In the genomic region with DNA sequence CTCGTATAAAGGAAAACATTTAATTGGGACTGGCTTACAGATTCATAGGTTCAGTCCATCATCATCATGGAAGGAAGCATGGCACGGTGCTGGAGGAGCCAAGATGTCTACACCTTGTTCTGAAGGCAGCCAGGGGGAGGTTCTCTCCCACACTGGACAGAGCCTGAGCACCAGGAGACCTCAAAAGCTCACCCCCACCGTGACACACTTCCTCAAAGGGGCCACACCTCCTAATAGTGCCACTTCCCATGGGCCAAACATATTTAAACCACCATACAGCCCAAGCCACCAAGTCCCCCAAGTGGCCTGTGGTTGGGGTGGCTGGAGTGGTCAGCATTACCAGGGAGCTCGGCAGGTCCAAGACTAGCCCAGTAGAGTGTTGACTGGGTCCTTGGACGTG, we compare ENCODE assay signal across 22 mouse cellular contexts.
"Had no signal": no experiment of that assay in that cellular context is flagged by ENCODE, and none has a peak within 500 bp of the region (broad histone marks: within the 10 kb centered on the region; RNA-seq: fewer than 3 reads in every experiment).

No protein-coding gene starts in this region.

- ATAC-seq: liver, postnatal 0 days; lung, postnatal 0 days; midbrain, embryonic 16.5 days had no signal

- H3K9me3 ChIP-seq: lung, embryonic 15.5 days; midbrain, embryonic 10.5 days; midbrain, embryonic 12.5 days; neural tube, embryonic 13.5 days; neural tube, embryonic 15.5 days had no signal

- H3K27me3 ChIP-seq: lung, embryonic 15.5 days; midbrain, embryonic 12.5 days; neural tube, embryonic 13.5 days; neural tube, embryonic 15.5 days had no signal

- H3K36me3 ChIP-seq: lung, embryonic 15.5 days; midbrain, embryonic 10.5 days; midbrain, embryonic 12.5 days; neural tube, embryonic 13.5 days; neural tube, embryonic 15.5 days had no signal

- H3K4me3 ChIP-seq: lung, embryonic 15.5 days; midbrain, embryonic 10.5 days; midbrain, embryonic 12.5 days; myocyte; neural tube, embryonic 13.5 days; neural tube, embryonic 15.5 days had no signal

- H3K27ac ChIP-seq: lung, embryonic 15.5 days; macrophage; midbrain, embryonic 10.5 days; midbrain, embryonic 12.5 days; neural tube, embryonic 13.5 days; neural tube, embryonic 15.5 days had no signal

- DNase-seq: liver, postnatal 0 days; lung, adult 2 months; lung, postnatal 14 days; lung, postnatal 36 days; midbrain, embryonic 14.5 days; retina, postnatal 1 day; right cerebral cortex, adult 18-20 months; right cerebral cortex, postnatal 25 days; right cerebral cortex, postnatal 4 days; spleen, adult 18-20 months; thymus, adult 2 months; thymus, postnatal 25 days; thymus, postnatal 4 days had no signal

- H3K4me2 ChIP-seq: lung, embryonic 15.5 days; midbrain, embryonic 12.5 days; neural tube, embryonic 13.5 days; neural tube, embryonic 15.5 days had no signal

- H3K9ac ChIP-seq: liver, postnatal 0 days; lung, embryonic 15.5 days; midbrain, embryonic 12.5 days; neural tube, embryonic 13.5 days; neural tube, embryonic 15.5 days had no signal

- H3K4me1 ChIP-seq: lung, embryonic 15.5 days; midbrain, embryonic 10.5 days; midbrain, embryonic 12.5 days; neural tube, embryonic 15.5 days had no signal
